Mouse (Mus musculus) liver, adult 2 months (tissue): Measurements from ENCODE around the gene Dntt. TPM values are rescaled to one million over a fixed set of nuclear protein-coding genes. Genes with fewer than 3 reads are reported as not detected.

Experiments used
- DNase-seq: peaks from one replicate; pipeline ENCODE4 v3.0.0-alpha.2; 2011; ENCODE audit warnings: low read depth, low spot score; ENCODE audit errors: extremely low read depth
- H3K27ac ChIP-seq: fragments of 200-500 bp; replicated peaks from 2 replicates; pipeline ENCODE4 v1.5.1; 2012; ENCODE audit warnings: low read depth, mild to moderate bottlenecking, control low read depth, inconsistent platforms, low read length; ENCODE audit not compliant: insufficient read depth
- H3K27me3 ChIP-seq: fragments of 200-500 bp; 2 replicates; pipeline ENCODE4 v1.6.1; 2012; ENCODE audit warnings: mild to moderate bottlenecking, moderate library complexity, low read length, inconsistent platforms; ENCODE audit not compliant: control insufficient read depth, insufficient read depth
- H3K36me3 ChIP-seq: fragments of 200-500 bp; 2 replicates; pipeline ENCODE4 v1.6.1; 2012; ENCODE audit warnings: low read length, inconsistent platforms; ENCODE audit not compliant: control insufficient read depth, insufficient read depth
- H3K4me1 ChIP-seq: fragments of 200-500 bp; 2 replicates; pipeline ENCODE4 v1.6.1; 2011; ENCODE audit warnings: low read length; ENCODE audit not compliant: control insufficient read depth, insufficient read depth
- H3K4me3 ChIP-seq: fragments of 200-500 bp; 2 replicates; pipeline ENCODE4 v1.5.1; 2011; ENCODE audit warnings: low read depth, mild to moderate bottlenecking, control low read depth, low read length, moderate library complexity; ENCODE audit not compliant: insufficient read depth
- H3K79me2 ChIP-seq: fragments of 200-500 bp; 2 replicates; pipeline ENCODE4 v1.6.1; 2012; ENCODE audit warnings: inconsistent platforms, mild to moderate bottlenecking, low read length, moderate library complexity; ENCODE audit not compliant: control insufficient read depth, insufficient read depth
- H3K9ac ChIP-seq: fragments of 200-500 bp; 2 replicates; pipeline ENCODE4 v1.6.1; 2012; ENCODE audit warnings: low read depth, mild to moderate bottlenecking, control low read depth, inconsistent platforms, low read length
- CTCF ChIP-seq: fragments of 200-500 bp; IDR thresholded peaks from 2 replicates; pipeline ENCODE4 v1.5.1; 2011; ENCODE audit warnings: low read depth, low read length, control low read depth
- POLR2A ChIP-seq: fragments of 200-500 bp; IDR thresholded peaks from 2 replicates; pipeline ENCODE4 v1.6.1; 2011; ENCODE audit warnings: low read length, control low read depth; ENCODE audit not compliant: insufficient read depth; ENCODE audit errors: extremely low read depth
- WGBS: fragments of 180-500 bp; shearing (Covaris S2); methylation state at CpG from one replicate; pipeline ENCODE4 v1.1.7; 2018; 5-methylcytosine and 5-hydroxymethylcytosine counted together
- polyA plus RNA-seq: library from polyadenylated mRNA; depleted of rRNA; stranded (reverse); fragments of >200 nt; gene quantifications from 2 replicates; pipeline ENCODE4 v1.2.3, GENCODE M21; 2012
- total RNA-seq: library from RNA; depleted of rRNA; stranded (reverse); fragments of >200 nt; gene quantifications from 2 replicates; pipeline ENCODE4 v1.2.3, GENCODE M21; 2014

The Dntt gene
- total and polyA plus RNA-seq, 2 experiments: 0.39 to 1.4 TPM

DNA sequence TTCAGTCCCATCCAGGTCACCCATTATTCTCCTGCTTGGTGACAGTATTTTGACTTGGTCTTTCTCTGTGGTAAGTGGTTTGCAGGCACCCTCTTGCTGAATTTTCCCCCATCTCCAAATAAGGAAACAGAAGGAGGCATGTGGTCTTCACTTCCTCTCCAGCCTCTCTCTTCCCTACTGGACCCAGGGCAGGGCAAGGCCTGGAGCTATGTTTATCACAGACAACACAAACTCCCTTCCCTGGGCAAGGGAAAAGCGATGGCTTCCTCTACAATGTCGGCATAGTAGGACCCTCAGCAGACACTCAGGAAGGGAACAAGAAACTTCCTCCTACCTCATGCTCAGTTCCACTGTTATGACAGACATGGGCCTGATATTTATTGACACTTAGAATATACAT, 62.8 kb downstream of the Dntt start:
- Histone ChIP-seq H3K27ac (no peak overlapping the region), H3K4me3 (no peak overlapping the region), H3K36me3 (no peaks in the 10 kb centered on the region), H3K79me2 (no peaks in the 10 kb centered on the region), H3K4me1 (no peaks in the 10 kb centered on the region), H3K9ac (no peak overlapping the region), H3K27me3 (0 out of 2 replicates have a peak, but pooled peaks cover 2% of the 10 kb centered on the region)
- 73% methylated on average over 2 of the region's 2 CpGs for WGBS
- TF ChIP-seq CTCF (no peak), POLR2A (no peak)
- peak; percentile 15 for DNase-seq

DNA sequence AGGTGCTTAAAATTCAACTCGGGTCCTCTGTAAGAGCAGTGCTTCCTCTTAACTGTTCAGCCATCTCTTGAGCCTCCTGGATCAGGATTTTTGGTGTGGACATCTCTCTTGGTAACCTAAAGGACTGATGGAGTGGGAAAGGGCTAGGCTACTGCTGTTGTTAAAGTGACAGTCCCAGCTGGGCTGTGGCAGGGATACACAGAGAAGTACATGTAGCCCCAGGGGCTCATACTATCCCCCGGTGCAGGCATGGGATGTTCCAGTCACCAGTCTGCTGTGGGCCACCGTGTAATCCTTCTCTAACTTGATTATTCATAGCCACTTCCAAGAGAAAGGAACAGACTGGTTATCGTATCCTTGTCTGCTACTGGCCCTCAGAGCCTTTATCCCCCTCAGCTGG, 68.0 kb downstream of the Dntt start:
- Histone ChIP-seq H3K27me3 (peaks cover 2% of the 10 kb centered on the region; the same call in 1 of the 2 replicates), H3K9ac (no peak overlapping the region), H3K4me3 (no peak overlapping the region), H3K4me1 (no peaks in the 10 kb centered on the region), H3K36me3 (no peaks in the 10 kb centered on the region), H3K79me2 (no peaks in the 10 kb centered on the region), H3K27ac (no peak overlapping the region)
- TF ChIP-seq CTCF (no peak), POLR2A (no peak)
- no peak for DNase-seq
- WGBS: 73% methylated on average over 4 of the region's 4 CpGs

DNA sequence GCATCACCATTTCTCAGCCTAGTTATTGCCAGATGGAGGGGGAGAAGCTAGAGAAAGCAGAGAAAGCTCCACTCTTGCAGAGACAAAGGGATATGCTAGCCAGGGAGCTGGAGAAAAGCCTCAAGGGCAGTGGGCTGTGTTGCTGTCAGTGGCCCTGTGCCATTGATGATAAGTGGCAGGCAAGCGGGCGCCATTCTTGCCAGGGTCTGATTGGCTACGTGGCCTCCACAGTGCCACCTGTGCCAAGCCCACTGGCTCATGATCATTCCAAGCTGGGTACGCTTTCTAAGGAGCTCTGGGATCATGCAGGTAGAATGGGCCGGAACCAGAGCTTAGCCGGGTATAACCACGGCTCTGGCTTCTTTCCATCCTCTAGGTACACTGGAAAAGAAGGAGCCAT, 71.8 kb downstream of the Dntt start:
- Histone ChIP-seq H3K9ac (no peak overlapping the region), H3K27me3 (peaks cover 2% of the 10 kb centered on the region; the same call in 1 of the 2 replicates), H3K4me1 (no peaks in the 10 kb centered on the region), H3K79me2 (no peaks in the 10 kb centered on the region), H3K27ac (no peak overlapping the region), H3K36me3 (no peaks in the 10 kb centered on the region), H3K4me3 (no peak overlapping the region)
- WGBS: 87% methylated on average over 7 of the region's 7 CpGs
- DNase-seq: no peak
- TF ChIP-seq CTCF: no peak
- no peak for TF ChIP-seq POLR2A

DNA sequence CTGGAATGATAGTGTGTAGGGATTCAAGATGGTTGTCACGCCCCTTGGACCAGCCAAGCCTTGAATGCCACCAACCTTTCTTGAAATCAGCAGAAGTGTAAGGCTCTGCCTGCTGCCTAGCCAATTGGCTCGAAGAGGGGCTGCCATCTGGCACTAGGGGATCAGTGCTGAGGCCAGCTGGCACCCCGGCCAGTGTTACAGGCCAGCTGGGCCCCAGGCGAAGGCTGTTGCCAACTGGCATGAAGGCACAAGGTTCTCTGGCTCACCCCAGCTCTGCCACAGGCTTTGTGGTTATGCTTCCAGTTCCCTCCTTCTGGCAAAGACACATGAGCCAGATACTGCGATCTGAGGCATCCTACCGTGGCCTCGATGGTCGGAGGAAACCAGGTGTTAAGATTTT, 72.3 kb downstream of the Dntt start:
- no peaks in the 10 kb centered on the region for H3K36me3 ChIP-seq
- no peaks in the 10 kb centered on the region for H3K4me1 ChIP-seq
- H3K27me3 ChIP-seq: peaks cover 2% of the 10 kb centered on the region; the same call in 1 of the 2 replicates
- no peaks in the 10 kb centered on the region for H3K79me2 ChIP-seq
- H3K9ac ChIP-seq: no peak overlapping the region
- DNase-seq: peak; percentile 73
- 66% methylated on average over 8 of the region's 8 CpGs for WGBS
- TF ChIP-seq POLR2A (no peak), CTCF (no peak)
- no peak overlapping the region for H3K27ac ChIP-seq
- H3K4me3 ChIP-seq: no peak overlapping the region

DNA sequence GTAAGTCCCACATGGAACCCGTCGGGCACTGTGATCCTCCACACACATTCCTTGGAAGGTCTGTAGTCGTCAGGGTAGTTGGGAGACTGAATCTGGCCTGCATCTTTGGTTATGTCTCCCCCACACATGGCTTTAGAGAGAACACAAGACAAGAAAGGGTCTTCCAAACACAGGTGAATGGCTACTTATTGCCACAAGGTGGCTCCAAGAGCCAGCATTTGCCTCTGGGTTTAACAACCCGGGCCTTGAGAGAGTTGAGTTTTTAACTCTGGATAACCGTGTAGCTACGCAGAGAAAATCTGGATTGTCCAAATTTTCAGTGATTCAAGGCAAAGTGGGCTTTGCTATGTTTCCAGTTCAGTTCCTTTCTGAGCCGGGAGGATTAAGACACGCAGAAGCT, 75.8 kb downstream of the Dntt start:
- DNase-seq: no peak
- no peak overlapping the region for H3K4me3 ChIP-seq
- no peaks in the 10 kb centered on the region for H3K27me3 ChIP-seq
- TF ChIP-seq POLR2A (no peak), CTCF (no peak)
- no peak overlapping the region for H3K27ac ChIP-seq
- H3K4me1 ChIP-seq: no peaks in the 10 kb centered on the region
- H3K36me3 ChIP-seq: no peaks in the 10 kb centered on the region
- no peak overlapping the region for H3K9ac ChIP-seq
- H3K79me2 ChIP-seq: no peaks in the 10 kb centered on the region
- WGBS: 52% methylated on average over 8 of the region's 8 CpGs

DNA sequence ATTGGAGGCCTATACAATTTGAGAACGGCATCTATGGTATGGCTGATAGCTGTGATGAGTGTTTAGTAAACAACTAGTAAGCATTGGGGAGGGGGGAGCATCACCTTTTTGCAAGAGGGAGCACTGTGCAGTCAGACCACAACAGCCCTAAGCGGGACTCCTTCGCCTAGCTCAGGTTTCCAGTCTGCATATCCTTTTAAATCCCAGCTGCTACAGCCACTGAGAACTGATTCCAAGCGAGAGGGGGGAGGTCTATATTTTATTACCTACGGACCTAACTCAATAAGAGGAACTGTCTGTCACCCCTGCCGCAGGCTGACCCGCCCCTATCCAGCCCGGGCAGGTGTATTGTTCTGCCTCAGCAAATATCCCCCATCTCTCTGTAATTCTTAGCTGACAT, 78.5 kb downstream of the Dntt start:
- Histone ChIP-seq H3K27me3 (no peaks in the 10 kb centered on the region), H3K36me3 (no peaks in the 10 kb centered on the region), H3K4me3 (no peak overlapping the region), H3K4me1 (no peaks in the 10 kb centered on the region), H3K9ac (no peak overlapping the region), H3K27ac (no peak overlapping the region), H3K79me2 (no peaks in the 10 kb centered on the region)
- 72% methylated on average over 8 of the region's 8 CpGs for WGBS
- DNase-seq: no peak
- TF ChIP-seq POLR2A: no peak
- TF ChIP-seq CTCF: no peak
